Mouse (Mus musculus): ENCODE data around the gene AL732309.1. TPM values are rescaled to one million over a fixed set of nuclear protein-coding genes. Genes with fewer than 3 reads are reported as not detected.
A peak's percentile ranks its signal among the peaks of the same experiment; 100 is the strongest.

The AL732309.1 gene
- polyA plus RNA-seq (2015; fragmentation: Nextera tagmentation; extraction: Ambion mirVana), result 10.1 and 12.8 TPM in 2 replicates

- Histone ChIP-seq H3K36me3 (ENCODE audit: control insufficient read depth, insufficient read depth, low read length) (peaks cover 16% of the 10 kb centered on the region), H3K4me2 (ENCODE audit: low read depth, low read length) (peak within 1 kb of the TSS; percentile 23), H3K9me3 (replicated peaks; ENCODE audit: control insufficient read depth, low read length) (no peaks in the 10 kb centered on the region), H3K27ac (ENCODE audit: low read length) (peak within 1 kb of the TSS; percentile 82), H3K27me3 (ENCODE audit: control insufficient read depth, insufficient read depth, low read length) (peaks cover 14% of the 10 kb centered on the region), H3K4me1 (ENCODE audit: control insufficient read depth, insufficient read depth, low read length) (peaks cover 16% of the 10 kb centered on the region), H3K9ac (ENCODE audit: low read length) (peak within 1 kb of the TSS; percentile 28; the same call in 1 of the 2 replicates), H3K4me3 (replicated peaks; ENCODE audit: low read length) (peak within 1 kb of the TSS; percentile 12; the same call in 1 of the 2 replicates)
- peak; percentile 68; the same call in 1 of the 2 replicates for ATAC-seq (ENCODE audit: insufficient read depth, low FRiP score)
- 78% methylated on average over 10 of the region's 10 CpGs for WGBS
Measured at GRCm38 (mm10) chr2:25246183-25247072, at the start of gene AL732309.1. Gene AL732309.1, minus strand, starts transcription at chr2:25246863.

- Histone ChIP-seq H3K27me3 (ENCODE audit: control insufficient read depth, insufficient read depth, low read length) (peaks cover 44% of the 10 kb centered on the region), H3K4me3 (replicated peaks; ENCODE audit: low read length) (no peak overlapping the region), H3K27ac (ENCODE audit: low read length) (no peak overlapping the region), H3K4me2 (ENCODE audit: low read depth, low read length) (no peak overlapping the region), H3K4me1 (ENCODE audit: control insufficient read depth, insufficient read depth, low read length) (peaks cover 26% of the 10 kb centered on the region), H3K9me3 (replicated peaks; ENCODE audit: control insufficient read depth, low read length) (no peaks in the 10 kb centered on the region), H3K9ac (ENCODE audit: low read length) (no peak overlapping the region), H3K36me3 (ENCODE audit: control insufficient read depth, insufficient read depth, low read length) (no peaks in the 10 kb centered on the region)
- WGBS, result 73% methylated on average over 9 of the region's 9 CpGs
- no peak for ATAC-seq (ENCODE audit: insufficient read depth, low FRiP score)
Measured at GRCm38 (mm10) chr2:25293706-25294105, 47.0 kb upstream of the AL732309.1 start.

GRCm38 (mm10) chr2:25292856-25293255 is 46.2 kb upstream of the AL732309.1 start:
- peaks cover 45% of the 10 kb centered on the region for H3K27me3 ChIP-seq (ENCODE audit: control insufficient read depth, insufficient read depth, low read length)
- no peaks in the 10 kb centered on the region for H3K36me3 ChIP-seq (ENCODE audit: control insufficient read depth, insufficient read depth, low read length)
- peak overlapping the region; percentile 61 for H3K4me2 ChIP-seq (ENCODE audit: low read depth, low read length)
- no peak overlapping the region for H3K27ac ChIP-seq (ENCODE audit: low read length)
- WGBS, result 0% methylated on average over 1 of the region's 1 CpGs
- H3K9ac ChIP-seq (ENCODE audit: low read length), result peak overlapping the region; percentile 68
- ATAC-seq (ENCODE audit: insufficient read depth, low FRiP score), result no peak
- H3K9me3 ChIP-seq (replicated peaks; ENCODE audit: control insufficient read depth, low read length), result no peaks in the 10 kb centered on the region
- H3K4me1 ChIP-seq (ENCODE audit: control insufficient read depth, insufficient read depth, low read length), result peaks cover 35% of the 10 kb centered on the region
- H3K4me3 ChIP-seq (replicated peaks; ENCODE audit: low read length), result peak overlapping the region; percentile 45; the same call in 1 of the 2 replicates

- peak overlapping the region; percentile 61 for H3K4me2 ChIP-seq (ENCODE audit: low read depth, low read length)
- H3K9ac ChIP-seq (ENCODE audit: low read length), result peak overlapping the region; percentile 68
- WGBS, result 7% methylated on average over 39 of the region's 43 CpGs
- H3K9me3 ChIP-seq (replicated peaks; ENCODE audit: control insufficient read depth, low read length), result no peaks in the 10 kb centered on the region
- H3K27ac ChIP-seq (ENCODE audit: low read length), result no peak overlapping the region
- H3K27me3 ChIP-seq (ENCODE audit: control insufficient read depth, insufficient read depth, low read length), result peaks cover 45% of the 10 kb centered on the region
- H3K36me3 ChIP-seq (ENCODE audit: control insufficient read depth, insufficient read depth, low read length), result no peaks in the 10 kb centered on the region
- H3K4me1 ChIP-seq (ENCODE audit: control insufficient read depth, insufficient read depth, low read length), result peaks cover 42% of the 10 kb centered on the region
- peak overlapping the region; percentile 45 for H3K4me3 ChIP-seq (replicated peaks; ENCODE audit: low read length)
- peak; percentile 14; the same call in 1 of the 2 replicates for ATAC-seq (ENCODE audit: insufficient read depth, low FRiP score)
Measured at GRCm38 (mm10) chr2:25292054-25292544, 45.4 kb upstream of the AL732309.1 start.

- Histone ChIP-seq H3K9me3 (replicated peaks; ENCODE audit: control insufficient read depth, low read length) (no peaks in the 10 kb centered on the region), H3K4me2 (ENCODE audit: low read depth, low read length) (peak overlapping the region; percentile 61), H3K9ac (ENCODE audit: low read length) (peak overlapping the region; percentile 68), H3K36me3 (ENCODE audit: control insufficient read depth, insufficient read depth, low read length) (no peaks in the 10 kb centered on the region), H3K27me3 (ENCODE audit: control insufficient read depth, insufficient read depth, low read length) (peaks cover 45% of the 10 kb centered on the region), H3K27ac (ENCODE audit: low read length) (no peak overlapping the region; the same call in 1 of the 2 replicates), H3K4me1 (ENCODE audit: control insufficient read depth, insufficient read depth, low read length) (peaks cover 44% of the 10 kb centered on the region), H3K4me3 (replicated peaks; ENCODE audit: low read length) (peak overlapping the region; percentile 45)
- ATAC-seq (ENCODE audit: insufficient read depth, low FRiP score), result no peak
- WGBS, result 8% methylated on average over 32 of the region's 32 CpGs
Measured at GRCm38 (mm10) chr2:25291184-25292053, 44.8 kb upstream of the AL732309.1 start.

GRCm38 (mm10) chr2:25290816-25291130 is 44.1 kb upstream of the AL732309.1 start:
- H3K9me3 ChIP-seq (replicated peaks; ENCODE audit: control insufficient read depth, low read length), result no peaks in the 10 kb centered on the region
- peak overlapping the region; percentile 55 for H3K4me2 ChIP-seq (ENCODE audit: low read depth, low read length)
- peaks cover 48% of the 10 kb centered on the region for H3K4me1 ChIP-seq (ENCODE audit: control insufficient read depth, insufficient read depth, low read length)
- H3K27ac ChIP-seq (ENCODE audit: low read length), result no peak overlapping the region; the same call in 1 of the 2 replicates
- 1% methylated on average over 18 of the region's 18 CpGs for WGBS
- ATAC-seq (ENCODE audit: insufficient read depth, low FRiP score), result no peak
- peak overlapping the region; percentile 45 for H3K4me3 ChIP-seq (replicated peaks; ENCODE audit: low read length)
- H3K27me3 ChIP-seq (ENCODE audit: control insufficient read depth, insufficient read depth, low read length), result peaks cover 45% of the 10 kb centered on the region
- H3K36me3 ChIP-seq (ENCODE audit: control insufficient read depth, insufficient read depth, low read length), result no peaks in the 10 kb centered on the region
- peak overlapping the region; percentile 61 for H3K9ac ChIP-seq (ENCODE audit: low read length)

GRCm38 (mm10) chr2:25290101-25290815 is 43.6 kb upstream of the AL732309.1 start:
- Histone ChIP-seq H3K4me1 (ENCODE audit: control insufficient read depth, insufficient read depth, low read length) (peaks cover 50% of the 10 kb centered on the region), H3K36me3 (ENCODE audit: control insufficient read depth, insufficient read depth, low read length) (0 out of 2 replicates have a peak, but pooled peaks cover under 1% of the 10 kb centered on the region), H3K27me3 (ENCODE audit: control insufficient read depth, insufficient read depth, low read length) (peaks cover 45% of the 10 kb centered on the region), H3K4me2 (ENCODE audit: low read depth, low read length) (peak overlapping the region; percentile 55), H3K9me3 (replicated peaks; ENCODE audit: control insufficient read depth, low read length) (no peaks in the 10 kb centered on the region), H3K9ac (ENCODE audit: low read length) (peak overlapping the region; percentile 61), H3K27ac (ENCODE audit: low read length) (peak overlapping the region; percentile 77), H3K4me3 (replicated peaks; ENCODE audit: low read length) (peak overlapping the region; percentile 45)
- WGBS, result 2% methylated on average over 54 of the region's 54 CpGs
- ATAC-seq (ENCODE audit: insufficient read depth, low FRiP score), result no peak

- ATAC-seq (ENCODE audit: insufficient read depth, low FRiP score), result no peak
- peaks cover 45% of the 10 kb centered on the region for H3K27me3 ChIP-seq (ENCODE audit: control insufficient read depth, insufficient read depth, low read length)
Measured at GRCm38 (mm10) chr2:25289651-25290050, 43.0 kb upstream of the AL732309.1 start, which contains the start of gene Lrrc26. Gene Lrrc26, plus strand, starts transcription at chr2:25289915.

More at GRCm38 (mm10) chr2:25289651-25290050, 43.0 kb upstream of the AL732309.1 start, which contains the start of gene Lrrc26:
- Histone ChIP-seq H3K9ac (ENCODE audit: low read length) (peak within 1 kb of the TSS; percentile 61), H3K9me3 (replicated peaks; ENCODE audit: control insufficient read depth, low read length) (no peaks in the 10 kb centered on the region), H3K4me2 (ENCODE audit: low read depth, low read length) (peak within 1 kb of the TSS; percentile 55), H3K36me3 (ENCODE audit: control insufficient read depth, insufficient read depth, low read length) (peaks cover 7% of the 10 kb centered on the region; the same call in 1 of the 2 replicates), H3K27ac (ENCODE audit: low read length) (peak within 1 kb of the TSS; percentile 97), H3K4me1 (ENCODE audit: control insufficient read depth, insufficient read depth, low read length) (peaks cover 52% of the 10 kb centered on the region), H3K4me3 (replicated peaks; ENCODE audit: low read length) (peak within 1 kb of the TSS; percentile 45)
- whole genome bisulfite sequencing, result 7% methylated on average over 11 of the region's 11 CpGs
